Mouse (Mus musculus): ENCODE measurements around the gene Bloc1s4. TPM values are rescaled to one million over a fixed set of nuclear protein-coding genes. Genes with fewer than 3 reads are reported as not detected.
A peak's percentile ranks its signal among the peaks of the same experiment; 100 is the strongest.

Gene Bloc1s4
- polyA plus RNA-seq, 1 experiment from 2014 or later = 18.2 TPM

GRCm38 (mm10) chr5:36727136-36727535 lies 21.3 kb downstream of the Bloc1s4 start:
- H3K27me3 ChIP-seq = no peaks in the 10 kb centered on the region
- WGBS = 74% methylated on average over 2 of the region's 2 CpGs
- ATAC-seq (replicated peaks; ENCODE audit: insufficient number of reproducible peaks, insufficient read depth, low FRiP score, low read depth) = no peak

DNA sequence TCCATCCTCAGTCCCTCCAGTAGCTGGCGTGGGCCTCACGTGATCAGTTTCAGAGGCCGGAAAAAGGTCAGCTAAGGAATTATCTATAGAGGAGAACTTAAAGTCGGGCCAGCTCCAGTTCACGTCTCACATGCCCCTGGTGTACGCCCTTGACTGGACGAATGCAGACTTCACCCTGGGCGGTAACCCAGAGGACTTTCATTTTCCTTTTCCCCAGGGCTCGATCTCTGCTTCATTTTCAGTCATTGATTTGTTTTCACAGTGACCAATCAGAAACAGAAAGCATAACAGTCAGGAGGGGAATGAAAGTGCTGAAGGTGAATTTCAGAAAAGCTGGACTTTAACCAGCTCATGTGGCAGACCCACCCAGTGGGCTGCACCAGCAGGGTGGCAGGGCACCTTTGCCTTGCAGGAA lies 22.1 kb downstream of the Bloc1s4 start:
- H3K27me3 ChIP-seq = no peaks in the 10 kb centered on the region
- H3K9me3 ChIP-seq (replicated peaks) = no peaks in the 10 kb centered on the region
- no peak overlapping the region for H3K27ac ChIP-seq
- H3K36me3 ChIP-seq = no peaks in the 10 kb centered on the region
- no peak for ATAC-seq (replicated peaks; ENCODE audit: insufficient number of reproducible peaks, insufficient read depth, low FRiP score, low read depth)
- H3K9ac ChIP-seq = no peak overlapping the region
- H3K4me2 ChIP-seq = no peak overlapping the region; the same call in 1 of the 2 replicates
- H3K4me1 ChIP-seq (replicated peaks) = peaks cover 25% of the 10 kb centered on the region
- no peak overlapping the region for H3K4me3 ChIP-seq
- 42% methylated on average over 9 of the region's 9 CpGs for whole genome bisulfite sequencing

More at GRCm38 (mm10) chr5:36727136-36727535, 21.3 kb downstream of the Bloc1s4 start:
- Histone ChIP-seq H3K4me3 (no peak overlapping the region), H3K4me2 (no peak overlapping the region), H3K36me3 (no peaks in the 10 kb centered on the region), H3K27ac (no peak overlapping the region), H3K9me3 (replicated peaks) (no peaks in the 10 kb centered on the region), H3K9ac (no peak overlapping the region), H3K4me1 (replicated peaks) (peaks cover 23% of the 10 kb centered on the region)

- no peak for ATAC-seq (replicated peaks; ENCODE audit: insufficient number of reproducible peaks, insufficient read depth, low FRiP score, low read depth)
- Histone ChIP-seq H3K36me3 (no peaks in the 10 kb centered on the region), H3K9me3 (replicated peaks) (no peaks in the 10 kb centered on the region), H3K27me3 (no peaks in the 10 kb centered on the region), H3K27ac (no peak overlapping the region), H3K4me2 (no peak overlapping the region), H3K4me1 (replicated peaks) (peaks cover 28% of the 10 kb centered on the region), H3K4me3 (no peak overlapping the region), H3K9ac (no peak overlapping the region)
- WGBS = 62% methylated on average over 12 of the region's 12 CpGs
Measured at GRCm38 (mm10) chr5:36725861-36726260, 22.6 kb downstream of the Bloc1s4 start.

DNA sequence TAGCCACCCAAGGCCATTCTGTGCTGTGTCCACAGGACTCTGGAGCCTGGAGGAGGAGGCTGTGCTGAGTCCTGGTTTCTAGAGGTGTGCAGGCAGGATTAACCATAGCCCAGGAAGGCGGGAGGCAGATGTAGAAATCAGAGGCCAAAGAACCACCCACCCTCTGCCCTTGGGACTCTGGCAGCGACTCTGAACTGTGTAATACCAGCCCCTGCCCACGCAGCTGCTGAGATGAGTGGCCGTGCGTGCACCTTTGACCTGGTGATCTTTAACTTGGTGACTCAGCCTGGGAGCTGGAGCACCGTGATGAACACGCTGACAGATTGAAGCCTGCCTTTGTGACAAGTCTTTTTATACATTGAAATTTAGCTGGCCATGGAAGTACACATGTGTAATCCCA lies 24.2 kb downstream of the Bloc1s4 start:
- no peak for ATAC-seq (replicated peaks; ENCODE audit: insufficient number of reproducible peaks, insufficient read depth, low FRiP score, low read depth)
- Histone ChIP-seq H3K9ac (no peak overlapping the region), H3K27ac (no peak overlapping the region), H3K4me3 (no peak overlapping the region), H3K27me3 (no peaks in the 10 kb centered on the region), H3K4me1 (replicated peaks) (peaks cover 34% of the 10 kb centered on the region), H3K36me3 (no peaks in the 10 kb centered on the region), H3K4me2 (no peak overlapping the region), H3K9me3 (replicated peaks) (no peaks in the 10 kb centered on the region)
- 71% methylated on average over 7 of the region's 7 CpGs for WGBS

DNA sequence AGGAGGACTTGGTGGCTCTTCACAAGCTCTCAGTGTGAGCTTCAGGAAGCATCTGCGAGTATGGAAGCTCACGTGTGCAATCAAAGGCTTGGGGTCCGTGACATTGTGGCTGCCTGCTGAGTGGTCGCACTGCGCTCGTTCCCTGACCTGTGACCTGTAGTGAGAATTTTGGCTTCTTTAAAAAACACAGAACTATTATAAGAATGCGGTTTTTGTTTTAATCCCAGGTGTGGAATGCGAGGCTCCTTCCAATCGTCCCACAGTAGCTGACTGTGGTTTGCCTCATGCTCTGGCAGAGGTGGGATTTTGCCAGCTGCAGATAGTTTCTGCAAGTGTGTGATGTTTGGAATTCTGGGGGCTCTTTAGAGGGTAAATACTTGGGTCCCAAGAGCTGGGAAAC lies 25.1 kb downstream of the Bloc1s4 start:
- H3K4me3 ChIP-seq = no peak overlapping the region
- no peak for ATAC-seq (replicated peaks; ENCODE audit: insufficient number of reproducible peaks, insufficient read depth, low FRiP score, low read depth)
- WGBS = 85% methylated on average over 9 of the region's 9 CpGs
- no peak overlapping the region for H3K9ac ChIP-seq
- H3K27ac ChIP-seq = no peak overlapping the region
- H3K4me2 ChIP-seq = no peak overlapping the region
- H3K4me1 ChIP-seq (replicated peaks) = peaks cover 34% of the 10 kb centered on the region
- H3K27me3 ChIP-seq = no peaks in the 10 kb centered on the region
- H3K9me3 ChIP-seq (replicated peaks) = no peaks in the 10 kb centered on the region
- no peaks in the 10 kb centered on the region for H3K36me3 ChIP-seq

DNA sequence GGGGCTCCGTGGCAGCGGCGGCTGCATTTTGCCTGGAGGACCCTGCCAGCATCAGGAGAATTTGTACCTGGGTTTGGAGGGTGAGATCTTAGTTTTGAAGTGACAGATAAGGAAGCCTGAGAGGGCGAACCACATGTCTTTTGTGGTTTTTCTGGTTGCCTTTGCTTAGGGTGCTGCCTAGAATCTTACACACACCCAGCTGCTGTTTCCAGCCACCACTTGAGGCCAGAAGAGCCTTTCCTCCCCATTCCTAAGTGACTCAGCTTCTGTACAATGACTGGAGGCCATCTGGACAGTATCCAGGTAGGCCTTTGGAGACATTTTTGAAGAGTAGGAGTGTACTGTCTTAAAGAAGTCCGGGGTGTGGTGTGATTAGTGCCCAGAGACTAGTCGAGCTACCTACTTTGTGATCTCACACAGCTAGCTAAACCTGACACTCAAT lies 26.0 kb downstream of the Bloc1s4 start:
- ATAC-seq (replicated peaks; ENCODE audit: insufficient number of reproducible peaks, insufficient read depth, low FRiP score, low read depth) = no peak
- H3K27me3 ChIP-seq = no peaks in the 10 kb centered on the region
- peak overlapping the region; percentile 7; the same call in 1 of the 2 replicates for H3K27ac ChIP-seq
- H3K4me2 ChIP-seq = no peak overlapping the region
- H3K4me3 ChIP-seq = no peak overlapping the region
- H3K36me3 ChIP-seq = no peaks in the 10 kb centered on the region
- 41% methylated on average over 6 of the region's 6 CpGs for WGBS
- H3K9me3 ChIP-seq (replicated peaks) = no peaks in the 10 kb centered on the region
- no peak overlapping the region for H3K9ac ChIP-seq
- peaks cover 34% of the 10 kb centered on the region for H3K4me1 ChIP-seq (replicated peaks)

GRCm38 (mm10) chr5:36720710-36721375 lies 27.6 kb downstream of the Bloc1s4 start:
- no peak for ATAC-seq (replicated peaks; ENCODE audit: insufficient number of reproducible peaks, insufficient read depth, low FRiP score, low read depth)
- Histone ChIP-seq H3K27ac (peak overlapping the region; percentile 49), H3K36me3 (no peaks in the 10 kb centered on the region), H3K4me2 (no peak overlapping the region), H3K9me3 (replicated peaks) (no peaks in the 10 kb centered on the region), H3K4me1 (replicated peaks) (peaks cover 32% of the 10 kb centered on the region), H3K4me3 (no peak overlapping the region), H3K9ac (no peak overlapping the region), H3K27me3 (no peaks in the 10 kb centered on the region)
- 40% methylated on average over 5 of the region's 5 CpGs for WGBS

- H3K27ac ChIP-seq = peak overlapping the region; percentile 49
- H3K9me3 ChIP-seq (replicated peaks) = no peaks in the 10 kb centered on the region
- no peaks in the 10 kb centered on the region for H3K36me3 ChIP-seq
- no peak for ATAC-seq (replicated peaks; ENCODE audit: insufficient number of reproducible peaks, insufficient read depth, low FRiP score, low read depth)
- no peak overlapping the region for H3K9ac ChIP-seq
- no peak overlapping the region for H3K4me3 ChIP-seq
- no peaks in the 10 kb centered on the region for H3K27me3 ChIP-seq
- 82% methylated on average over 5 of the region's 5 CpGs for WGBS
- no peak overlapping the region for H3K4me2 ChIP-seq
- peaks cover 37% of the 10 kb centered on the region for H3K4me1 ChIP-seq (replicated peaks)
Measured at GRCm38 (mm10) chr5:36720219-36720618, 28.2 kb downstream of the Bloc1s4 start.

- no peaks in the 10 kb centered on the region for H3K27me3 ChIP-seq
- WGBS = 85% methylated on average over 3 of the region's 3 CpGs
- H3K27ac ChIP-seq = no peak overlapping the region
- H3K4me1 ChIP-seq (replicated peaks) = peaks cover 43% of the 10 kb centered on the region
- ATAC-seq (replicated peaks; ENCODE audit: insufficient number of reproducible peaks, insufficient read depth, low FRiP score, low read depth) = no peak
- H3K4me2 ChIP-seq = no peak overlapping the region
- H3K4me3 ChIP-seq = no peak overlapping the region
- H3K9ac ChIP-seq = no peak overlapping the region
- no peaks in the 10 kb centered on the region for H3K36me3 ChIP-seq
- no peaks in the 10 kb centered on the region for H3K9me3 ChIP-seq (replicated peaks)
Measured at GRCm38 (mm10) chr5:36719601-36720000, 28.8 kb downstream of the Bloc1s4 start.

GRCm38 (mm10) chr5:36719135-36719534 lies 29.3 kb downstream of the Bloc1s4 start:
- Histone ChIP-seq H3K9me3 (replicated peaks) (no peaks in the 10 kb centered on the region), H3K4me3 (no peak overlapping the region), H3K4me2 (no peak overlapping the region), H3K4me1 (replicated peaks) (peaks cover 48% of the 10 kb centered on the region), H3K9ac (no peak overlapping the region), H3K27ac (no peak overlapping the region), H3K36me3 (no peaks in the 10 kb centered on the region), H3K27me3 (no peaks in the 10 kb centered on the region)
- no peak for ATAC-seq (replicated peaks; ENCODE audit: insufficient number of reproducible peaks, insufficient read depth, low FRiP score, low read depth)
- 84% methylated on average over 5 of the region's 5 CpGs for WGBS

DNA sequence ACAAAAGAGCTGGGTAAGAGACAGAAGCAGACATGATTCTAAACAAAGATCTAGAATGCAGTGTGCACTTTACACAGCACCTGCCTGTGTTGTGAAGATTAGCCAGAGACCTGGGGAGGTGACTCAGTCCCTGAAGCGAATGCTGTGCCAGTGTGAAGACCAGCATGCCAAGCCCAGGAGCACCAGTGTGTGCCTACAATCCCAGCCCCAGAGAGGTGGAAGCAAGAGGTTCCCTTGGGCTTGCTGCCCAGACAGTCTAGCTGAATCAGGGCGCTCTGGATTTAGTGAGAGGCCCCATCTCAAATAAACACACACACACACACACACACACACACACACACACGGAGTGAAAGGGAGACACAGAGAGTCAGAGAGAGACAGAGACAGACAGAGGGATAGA lies 30.6 kb downstream of the Bloc1s4 start:
- Histone ChIP-seq H3K9ac (no peak overlapping the region), H3K9me3 (replicated peaks) (no peaks in the 10 kb centered on the region), H3K4me2 (no peak overlapping the region), H3K4me1 (replicated peaks) (peaks cover 60% of the 10 kb centered on the region), H3K27ac (no peak overlapping the region), H3K4me3 (no peak overlapping the region), H3K36me3 (no peaks in the 10 kb centered on the region), H3K27me3 (no peaks in the 10 kb centered on the region)
- WGBS = 81% methylated on average over 3 of the region's 3 CpGs
- no peak for ATAC-seq (replicated peaks; ENCODE audit: insufficient number of reproducible peaks, insufficient read depth, low FRiP score, low read depth)

DNA sequence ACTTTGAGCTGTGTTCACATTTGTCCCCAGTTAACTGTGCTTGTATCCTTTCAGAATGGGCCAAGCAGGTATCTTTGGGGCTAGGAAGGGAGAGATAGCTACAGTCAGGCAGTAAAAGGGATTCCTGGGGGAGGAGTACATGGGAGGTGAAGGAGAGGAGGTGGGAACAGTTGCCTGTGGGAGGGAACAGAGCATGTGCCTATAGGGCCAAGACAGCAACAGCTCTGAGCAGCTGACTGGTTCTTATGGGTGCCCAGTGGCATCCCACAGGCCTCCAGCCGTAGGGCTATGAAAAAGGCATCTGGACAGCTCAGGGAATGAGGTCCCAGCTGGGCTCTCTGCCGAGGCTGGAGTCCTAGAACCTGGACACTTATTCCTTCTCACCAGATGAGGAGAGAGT lies 31.6 kb downstream of the Bloc1s4 start:
- WGBS = 32% methylated on average over 2 of the region's 2 CpGs
- no peaks in the 10 kb centered on the region for H3K36me3 ChIP-seq
- H3K9me3 ChIP-seq (replicated peaks) = no peaks in the 10 kb centered on the region
- H3K4me3 ChIP-seq = no peak overlapping the region
- peak overlapping the region; percentile 37 for H3K27ac ChIP-seq
- H3K4me1 ChIP-seq (replicated peaks) = peaks cover 65% of the 10 kb centered on the region
- H3K4me2 ChIP-seq = no peak overlapping the region
- ATAC-seq (replicated peaks; ENCODE audit: insufficient number of reproducible peaks, insufficient read depth, low FRiP score, low read depth) = no peak
- no peaks in the 10 kb centered on the region for H3K27me3 ChIP-seq
- no peak overlapping the region for H3K9ac ChIP-seq
